Mouse (Mus musculus): ENCODE results near the gene Arhgap25.

DNA sequence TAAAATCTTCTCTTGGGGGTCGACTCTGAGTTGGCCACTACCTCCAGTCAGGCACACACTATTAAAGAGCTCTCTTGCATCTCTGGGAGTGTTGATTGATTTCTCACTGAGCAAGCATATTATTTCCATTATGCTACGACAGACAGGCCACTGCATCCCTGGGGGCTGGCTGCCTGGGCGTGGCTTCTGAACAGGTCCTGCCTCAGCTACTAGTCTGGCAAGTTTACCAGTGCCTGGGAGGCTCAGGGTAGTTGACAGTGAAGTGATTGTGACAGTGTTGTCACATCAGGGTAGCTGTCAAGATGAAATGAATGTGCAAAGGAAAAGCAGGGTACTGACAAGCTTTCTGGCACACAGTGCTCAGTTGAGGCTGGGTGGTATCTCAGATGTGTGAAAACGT lies 54.2 kb downstream of the Arhgap25 start:
- TF ChIP-seq CTCF (IDR thresholded peaks at IDR 0.05; ENCODE audit: low read depth, low read length) (no peak), POLR2AphosphoS5 (IDR thresholded peaks at IDR 0.05; ENCODE audit: insufficient replicate concordance, low read depth, low read length) (no peak)
